Mouse (Mus musculus) liver, adult 10 weeks (tissue): ENCODE measurements around the gene Gm3591. TPM values are rescaled to one million over a fixed set of nuclear protein-coding genes. Genes with fewer than 3 reads are reported as not detected.

Experiments used
- polyA plus RNA-seq: library from polyadenylated mRNA; stranded (reverse); fragments of 350-450 nt; fragmentation: Illumina TruSeq; extraction: RNeasy Lipid Tissue Mini Kit (QIAGEN cat#74804); gene quantifications from one replicate; pipeline ENCODE4 v1.2.3, GENCODE M21; 2014; ENCODE audit warnings: low read depth, low replicate concordance

The Gm3591 gene
- not detected for polyA plus RNA-seq

DNA sequence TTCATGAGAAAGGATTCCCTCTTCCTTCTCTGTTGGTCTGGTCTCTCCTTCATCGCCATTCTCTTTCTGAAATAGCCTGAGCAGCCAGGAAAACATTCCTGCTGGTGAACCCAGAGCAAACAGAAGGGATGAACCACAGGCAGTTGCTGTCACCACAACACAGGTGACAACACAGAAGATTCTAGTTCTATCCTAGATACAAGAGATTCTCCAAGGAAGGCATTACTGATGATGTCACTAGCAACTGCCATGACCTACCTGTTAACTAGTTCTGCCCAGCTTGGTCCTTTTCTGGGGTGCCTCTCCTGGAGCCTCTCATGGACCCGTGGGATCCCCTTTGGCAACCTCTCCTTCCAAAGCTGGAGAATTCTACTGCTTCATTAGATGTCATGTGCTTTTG is at the start of gene Gm3591:
TSS of gene Gm3591 (minus strand) at position 101 of the 400 bp plus-strand sequence.

GRCm38 (mm10) chr14:6444511-6444910 is 32.2 kb upstream of the Gm3591 start, which contains the start of gene Gm3594:
Gene Gm3594 (minus strand): TSS chr14:6444611.

DNA sequence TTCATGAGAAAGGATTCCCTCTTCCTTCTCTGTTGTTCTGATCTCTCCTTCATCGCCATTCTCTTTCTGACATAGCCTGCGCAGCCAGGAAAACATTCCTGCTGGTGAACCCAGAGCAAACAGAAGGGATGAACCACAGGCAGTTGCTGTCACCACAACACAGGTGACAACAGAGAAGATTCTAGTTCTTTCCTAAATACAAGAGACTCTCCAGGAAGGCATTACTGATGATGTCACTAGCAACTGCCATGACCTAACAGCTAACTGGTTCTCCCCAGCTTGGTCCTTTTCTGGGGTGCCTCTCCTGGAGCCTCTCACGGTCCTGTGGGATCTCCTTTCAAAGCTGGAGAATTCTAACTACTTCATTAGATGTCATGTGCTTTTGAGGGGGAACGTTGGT is 22.1 kb downstream of the Gm3591 start, which contains the start of gene Gm16440:
TSS of gene Gm16440 (minus strand) at position 101 of the 400 bp plus-strand sequence.

Other genes with a start within 250 kb of the Gm3591 start
- gene Gm21560, start 193.2 kb downstream of the Gm3591 start, polyA plus RNA-seq, result not detected
- gene Gm3411, start 125.2 kb downstream of the Gm3591 start, polyA plus RNA-seq, result not detected
- gene Gm21103, start 107.6 kb downstream of the Gm3591 start, polyA plus RNA-seq, result not detected
- not detected for gene Gm3618, start 68.8 kb downstream of the Gm3591 start, polyA plus RNA-seq
- gene Gm16440, start 22.2 kb downstream of the Gm3591 start, polyA plus RNA-seq, result not detected
- not detected for gene Gm3594, start 32.1 kb upstream of the Gm3591 start, polyA plus RNA-seq
- gene Gm8356, start 124.8 kb upstream of the Gm3591 start, polyA plus RNA-seq, result not detected
- gene Gm3629, start 178.1 kb upstream of the Gm3591 start, polyA plus RNA-seq, result not detected
- not detected for gene Gm3460, start 209.9 kb upstream of the Gm3591 start, polyA plus RNA-seq